Mouse (Mus musculus): ENCODE measurements around the gene Ampd1. TPM values are rescaled to one million over a fixed set of nuclear protein-coding genes. Genes with fewer than 3 reads are reported as not detected.

Ampd1 gene
- 100 to 1,000 TPM; 366 to 390 TPM for total RNA-seq (2021)
- long read RNA-seq, experiment 1, partial matches to known transcripts, result 12 of 120 reads
- long read RNA-seq, experiment 1, other reads (novel, unspliced or antisense), result 108 of 120 reads
- long read RNA-seq, experiment 2, partial matches to known transcripts, result 27 of 161 reads
- long read RNA-seq, experiment 2, other reads (novel, unspliced or antisense), result 134 of 161 reads

DNA sequence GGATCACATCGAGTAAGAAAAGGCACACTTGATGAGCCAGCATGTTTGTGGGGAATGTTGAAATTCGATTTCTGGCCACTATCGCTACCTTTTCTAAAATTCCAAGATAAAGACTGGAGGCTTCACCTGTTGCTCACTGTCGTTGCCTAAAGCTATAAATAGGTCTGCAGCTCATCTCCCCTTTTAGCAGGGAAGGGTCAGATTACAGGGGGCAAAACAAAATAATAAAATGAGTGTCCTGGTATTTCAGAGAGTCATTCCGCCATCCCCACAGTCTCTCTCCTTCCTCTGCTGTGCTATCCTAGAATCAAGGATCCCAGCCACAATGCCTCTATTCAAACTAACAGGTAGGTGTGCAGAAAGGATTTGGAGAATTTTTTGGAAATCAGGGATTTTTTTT, at the start of gene Ampd1:
Gene Ampd1, plus strand, starts transcription at position 244 of the 400 bp plus-strand sequence.
- DNase-seq (ENCODE audit: low spot score in 2 of 2), result no peak

DNA sequence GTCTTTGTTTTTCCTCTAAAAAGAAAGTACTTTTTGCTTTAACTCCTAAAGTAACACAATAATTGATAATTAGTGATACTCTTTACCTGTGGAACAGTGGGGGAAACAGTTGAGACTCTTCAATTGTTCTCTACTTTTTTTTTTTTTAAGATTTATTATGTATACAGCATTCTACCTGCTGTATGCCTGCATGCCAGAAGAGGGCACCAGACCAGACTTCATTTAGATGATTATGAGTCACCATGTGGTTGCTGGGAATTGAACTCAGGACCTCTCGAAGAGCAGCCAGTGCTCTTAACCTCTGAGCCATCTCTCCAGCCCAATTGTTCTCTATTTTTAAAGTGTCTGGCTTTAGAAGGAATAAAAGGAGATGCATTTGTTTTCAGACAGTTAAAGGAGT, 47.6 kb upstream of the Ampd1 start:
- no peak for DNase-seq (ENCODE audit: low spot score in 2 of 2)

DNA sequence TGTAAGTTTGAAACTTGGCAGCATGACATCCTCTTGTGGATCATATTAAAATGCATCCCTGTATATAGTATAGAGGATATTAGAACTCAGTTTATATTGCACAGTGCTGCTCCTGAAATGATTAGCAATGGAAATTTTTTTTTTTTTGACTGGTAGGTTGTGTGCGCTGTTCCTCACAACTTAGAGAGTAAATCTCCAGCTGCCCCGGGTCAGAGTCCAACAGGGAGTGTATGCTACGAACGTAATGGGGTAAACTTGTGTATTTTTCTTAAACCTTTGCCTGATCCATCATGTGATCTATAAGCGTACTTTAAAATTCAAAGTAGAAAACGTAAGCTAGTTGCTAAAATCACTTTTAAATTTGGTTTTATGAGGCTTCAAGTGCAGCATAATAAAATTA, 33.5 kb upstream of the Ampd1 start:
- DNase-seq (ENCODE audit: low spot score in 2 of 2), result no peak

DNA sequence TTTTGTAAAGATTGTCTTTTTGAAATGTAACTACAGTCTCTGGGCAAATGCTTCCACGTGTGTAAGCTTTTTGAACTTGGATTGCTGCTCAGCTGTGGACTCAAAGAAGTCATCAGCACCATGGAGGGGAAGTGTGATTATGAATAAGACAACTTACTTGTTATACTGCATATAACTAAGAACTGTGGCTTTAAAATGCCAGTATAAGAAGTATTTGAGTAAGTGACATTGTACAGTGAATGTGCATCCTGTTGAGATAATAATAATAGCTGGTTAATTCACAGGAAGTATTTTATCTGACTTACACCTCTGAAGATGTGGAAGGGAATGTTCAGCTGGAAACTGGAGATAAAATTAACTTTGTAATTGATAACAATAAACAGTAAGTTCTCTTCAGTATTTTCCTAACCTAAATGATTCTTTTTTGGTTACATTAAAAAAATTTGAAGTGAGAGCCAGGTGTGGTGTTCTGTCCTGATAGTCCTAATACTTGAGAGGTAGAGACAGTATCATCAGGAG, 32.9 kb upstream of the Ampd1 start:
- no peak for DNase-seq (ENCODE audit: low spot score in 2 of 2)

DNA sequence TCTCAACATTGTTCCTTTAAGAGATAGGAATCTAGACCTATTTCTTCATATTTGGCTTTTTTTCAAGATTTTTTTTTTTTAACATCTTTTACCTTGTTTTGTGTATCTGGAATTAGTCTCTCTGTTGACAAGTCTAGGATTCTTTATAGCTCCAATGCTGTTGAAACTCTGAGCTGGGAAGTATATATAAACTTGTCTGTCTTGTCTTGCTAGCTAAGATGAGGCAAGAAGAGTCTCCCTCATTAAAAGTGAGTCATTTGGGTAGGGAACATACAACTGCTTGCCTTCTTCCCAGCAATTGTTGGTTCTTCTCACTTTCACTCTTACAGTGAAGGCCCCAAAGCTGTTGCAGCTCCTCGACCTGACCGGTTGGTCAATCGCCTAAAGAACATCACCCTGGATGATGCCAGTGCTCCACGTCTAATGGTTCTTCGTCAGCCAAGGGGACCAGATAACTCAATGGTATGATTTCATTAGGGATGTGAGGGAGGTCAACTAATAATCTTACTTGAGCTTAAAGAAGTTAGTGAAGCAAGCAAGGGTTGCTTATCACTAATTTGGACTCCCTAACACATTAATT, 17.7 kb upstream of the Ampd1 start:
- DNase-seq (ENCODE audit: low spot score in 2 of 2), result no peak

DNA sequence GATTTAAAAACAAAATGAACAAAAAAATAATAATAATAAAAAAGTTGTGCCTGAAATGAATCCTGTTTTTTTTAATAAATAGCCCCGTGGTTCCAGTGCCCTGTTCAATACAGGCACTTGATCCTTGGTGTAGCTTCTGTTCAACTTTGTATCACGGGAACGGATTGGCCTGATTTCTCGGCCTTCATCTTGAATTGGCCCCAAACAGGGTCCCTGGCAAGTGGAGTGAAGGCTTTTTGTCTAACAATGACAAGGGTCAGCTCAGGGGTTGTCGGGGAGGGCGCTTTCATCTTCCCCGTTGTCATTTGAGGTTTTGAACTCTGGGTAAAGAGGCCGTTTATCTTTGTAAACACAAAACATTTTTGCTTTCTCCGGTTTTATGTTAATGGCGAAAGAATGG, 16.1 kb upstream of the Ampd1 start:
- DNase-seq (ENCODE audit: low spot score in 2 of 2), result peak in 1 of 2 experiments; percentile 18

DNA sequence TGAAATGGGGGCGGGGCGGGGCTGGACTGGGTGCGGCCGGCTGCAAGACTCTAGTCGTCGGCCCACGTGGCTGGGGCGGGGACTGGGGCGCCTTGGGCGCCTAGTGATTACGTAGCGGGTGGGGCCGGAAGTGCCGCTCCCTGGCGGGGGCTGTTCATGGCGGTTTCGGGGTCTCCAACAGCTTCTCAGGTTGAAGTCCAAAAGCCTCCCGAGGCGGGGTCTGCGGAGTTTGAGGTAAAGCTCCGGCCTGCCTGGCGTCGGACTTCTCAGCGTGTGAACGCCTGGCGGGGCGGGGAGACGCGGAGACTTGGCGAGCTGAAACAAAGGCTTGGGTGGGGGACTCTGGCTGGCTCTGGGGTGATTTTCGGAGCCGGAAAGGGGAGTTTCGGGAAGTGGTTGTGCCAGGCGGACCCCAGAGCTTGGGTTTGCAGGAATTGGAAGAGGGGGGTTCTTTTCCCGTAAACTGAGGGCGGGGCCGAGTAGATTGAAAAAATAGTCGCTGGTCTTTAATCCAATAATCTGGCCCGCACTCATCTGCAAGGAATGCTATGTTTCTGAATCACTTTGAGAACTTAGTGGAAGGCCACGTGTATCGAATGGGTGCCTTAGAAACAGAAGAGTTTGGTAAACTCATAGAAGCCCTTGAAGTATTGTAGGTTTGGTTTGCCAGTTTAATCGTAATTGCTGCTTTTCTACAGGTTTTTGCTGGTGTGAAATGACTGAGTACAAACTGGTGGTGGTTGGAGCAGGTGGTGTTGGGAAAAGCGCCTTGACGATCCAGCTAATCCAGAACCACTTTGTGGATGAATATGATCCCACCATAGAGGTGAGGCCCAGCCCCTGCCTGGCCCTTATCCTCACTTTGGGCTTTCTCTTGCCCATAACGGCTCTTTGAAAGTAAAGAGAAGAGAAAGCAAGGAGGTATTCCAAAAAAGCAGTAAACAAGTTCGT, 15.3 kb upstream of the Ampd1 start, which contains the start of gene Nras:
Gene Nras, plus strand, starts transcription at position 79 of the 951 bp plus-strand sequence.
- peak; percentile 95 to 97 for DNase-seq (ENCODE audit: low spot score in 2 of 2)

DNA sequence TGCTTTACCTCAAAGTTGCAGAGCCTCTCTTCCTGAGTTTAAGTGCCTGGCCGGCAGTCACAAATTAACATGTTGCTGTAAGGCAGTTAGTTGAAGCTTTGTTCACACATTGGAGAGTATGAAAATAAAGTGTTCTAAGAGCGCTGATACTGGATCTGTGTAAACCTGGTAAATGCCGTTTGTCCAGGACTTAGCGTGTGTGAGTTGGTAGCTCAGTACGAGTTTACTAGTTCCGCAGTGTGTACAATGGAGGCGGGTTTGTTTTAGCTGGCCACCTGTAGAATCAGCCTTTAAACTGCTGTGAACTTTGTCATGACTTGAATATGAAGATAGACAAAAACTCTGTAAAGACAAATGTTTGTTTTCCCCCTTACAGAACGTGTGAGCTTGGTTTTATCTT, 6.9 kb upstream of the Ampd1 start:
- DNase-seq (ENCODE audit: low spot score in 2 of 2), result no peak

DNA sequence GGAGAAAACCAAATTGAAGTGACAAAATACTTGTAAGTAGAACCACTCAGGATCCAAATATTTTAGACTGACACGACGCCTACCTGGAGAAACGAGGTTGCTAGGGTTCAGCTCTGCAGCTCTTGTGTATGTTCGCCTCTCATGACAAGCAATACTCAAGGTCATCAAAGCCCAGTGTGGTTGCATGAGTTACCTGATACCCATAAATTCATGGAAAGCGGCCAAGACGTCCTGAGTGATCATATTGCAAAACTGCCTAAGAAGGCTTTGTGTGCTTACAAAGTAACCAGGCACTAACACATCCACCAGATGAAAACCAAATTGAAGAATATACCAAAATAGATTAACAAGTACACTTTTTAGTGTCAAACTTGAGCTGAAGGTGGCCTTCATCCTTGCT, 4.8 kb upstream of the Ampd1 start:
- no peak for DNase-seq (ENCODE audit: low spot score in 2 of 2)

DNA sequence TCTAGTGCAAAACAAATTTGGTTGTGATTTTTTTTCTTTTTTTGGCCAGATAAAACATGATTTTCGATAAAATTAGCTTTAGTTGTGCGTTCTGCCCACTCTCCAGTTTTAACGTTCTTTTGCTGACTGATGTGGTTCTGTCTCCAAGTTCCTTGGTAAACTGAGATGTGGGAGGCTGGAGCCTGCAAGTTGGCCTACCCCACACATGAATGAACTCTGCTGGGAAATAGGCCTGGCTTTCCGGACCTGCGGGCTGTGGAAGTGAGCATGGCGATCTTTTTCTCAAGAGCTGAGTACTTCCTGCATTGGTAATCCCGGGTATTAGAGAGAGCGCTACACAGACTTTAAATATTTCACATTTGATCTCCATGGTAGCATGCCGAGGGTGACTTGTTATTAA, 2.1 kb downstream of the Ampd1 start:
- no peak for DNase-seq (ENCODE audit: low spot score in 2 of 2)

DNA sequence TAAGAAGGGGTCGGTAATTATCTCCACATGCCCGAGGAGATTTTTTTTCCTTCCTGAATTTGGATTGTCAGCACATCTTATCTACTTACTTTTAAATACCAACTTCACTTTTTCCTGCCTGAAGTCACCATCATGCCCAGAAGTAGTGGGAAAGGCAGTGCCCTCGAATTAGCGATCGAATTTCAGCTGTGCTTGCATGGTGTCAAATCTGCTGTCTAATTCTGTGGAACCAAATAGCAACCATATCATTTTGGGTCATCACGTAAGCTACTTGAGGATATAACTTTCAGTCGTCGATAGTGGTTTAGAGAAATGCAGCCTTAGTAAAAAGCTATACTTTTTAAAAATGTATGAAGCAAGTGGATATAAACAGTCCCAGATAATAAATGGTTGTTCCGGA, 2.7 kb downstream of the Ampd1 start:
- no peak for DNase-seq (ENCODE audit: low spot score in 2 of 2)

DNA sequence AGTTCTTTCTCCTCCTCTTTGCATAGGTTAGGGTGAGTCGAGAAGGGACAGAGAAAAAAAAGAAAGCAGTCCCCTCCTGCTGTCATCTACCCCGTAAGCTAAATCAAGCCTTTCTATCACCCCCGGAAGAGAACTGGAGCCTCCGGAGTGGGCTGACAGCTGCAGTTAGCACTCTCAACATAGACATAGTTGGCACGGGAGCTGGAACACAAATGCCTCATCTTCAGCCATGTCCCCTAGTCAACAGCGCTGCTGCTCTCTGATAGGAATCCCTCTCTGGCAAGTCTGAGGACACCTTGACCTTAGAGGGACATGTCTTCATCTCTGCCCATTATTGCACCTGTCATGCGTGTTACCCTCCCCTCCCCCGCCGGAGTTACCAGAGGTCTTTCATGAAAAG, 5.5 kb downstream of the Ampd1 start:
- no peak for DNase-seq (ENCODE audit: low spot score in 2 of 2)

DNA sequence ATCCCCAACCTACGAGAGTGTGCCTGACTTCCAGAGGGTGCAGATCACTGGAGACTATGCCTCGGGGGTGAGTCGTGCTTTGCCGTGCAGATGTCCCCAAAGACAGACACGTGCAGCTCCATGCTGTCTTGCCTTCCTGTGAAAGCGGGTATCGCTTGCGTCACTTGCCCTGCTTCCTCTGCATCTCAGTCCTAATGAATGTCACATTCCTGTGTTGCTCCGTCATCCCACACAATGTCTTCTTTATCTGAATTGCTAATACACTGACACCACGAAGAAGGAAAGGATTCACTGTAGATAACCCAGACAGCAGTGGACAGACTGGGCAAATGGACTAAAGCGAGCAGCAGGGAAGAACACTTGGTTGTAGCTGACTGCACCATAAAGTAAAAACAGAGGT, 7.2 kb downstream of the Ampd1 start:
- no peak for DNase-seq (ENCODE audit: low spot score in 2 of 2)

DNA sequence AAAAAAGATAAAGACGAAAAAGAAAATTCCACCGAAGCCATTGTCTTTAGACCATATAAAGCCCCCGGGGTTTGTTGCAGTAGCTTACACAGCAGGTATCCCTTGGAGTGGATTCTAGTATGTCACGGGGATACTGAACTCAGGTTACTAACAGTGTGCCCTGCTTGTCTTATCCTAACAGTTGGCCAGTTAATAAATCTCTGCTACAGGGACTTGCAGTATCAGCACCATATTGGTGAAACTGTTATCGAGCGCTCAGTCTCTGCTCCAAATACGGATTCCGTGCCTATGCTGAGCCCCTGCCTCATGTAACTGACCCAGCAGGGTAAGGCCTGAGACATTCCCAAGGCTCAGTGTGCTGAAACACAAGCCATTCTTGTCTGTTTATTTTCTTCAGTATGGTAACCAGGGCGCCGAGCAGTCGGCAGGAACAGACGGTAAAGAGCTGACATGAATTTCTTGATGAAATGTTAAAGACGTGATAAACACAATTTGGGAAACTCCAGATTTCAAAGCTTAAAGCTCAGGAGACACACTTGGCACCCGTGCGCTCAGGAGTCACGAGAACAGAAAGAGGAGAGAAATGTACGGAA, 8.1 kb downstream of the Ampd1 start:
- DNase-seq (ENCODE audit: low spot score in 2 of 2), result no peak

DNA sequence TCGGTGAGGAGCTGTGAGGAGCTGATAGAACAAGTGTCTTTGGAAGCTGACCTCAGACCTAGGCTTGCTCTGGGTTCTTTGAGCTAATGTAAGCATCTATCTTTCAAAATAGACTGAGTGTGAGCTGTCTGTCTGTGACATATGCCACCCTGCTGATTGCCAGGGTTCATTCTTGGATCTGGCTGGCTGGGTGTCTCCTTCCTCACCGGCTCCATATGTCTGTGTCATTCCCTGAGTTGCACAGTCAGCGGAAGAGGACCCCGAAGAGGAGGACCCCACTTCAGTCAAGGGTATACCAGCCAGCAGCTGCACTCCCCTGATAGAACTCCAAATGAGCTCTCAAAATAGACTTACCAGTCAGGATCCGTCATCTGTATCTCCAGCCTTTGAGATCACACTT, 8.9 kb downstream of the Ampd1 start:
- DNase-seq (ENCODE audit: low spot score in 2 of 2), result no peak

DNA sequence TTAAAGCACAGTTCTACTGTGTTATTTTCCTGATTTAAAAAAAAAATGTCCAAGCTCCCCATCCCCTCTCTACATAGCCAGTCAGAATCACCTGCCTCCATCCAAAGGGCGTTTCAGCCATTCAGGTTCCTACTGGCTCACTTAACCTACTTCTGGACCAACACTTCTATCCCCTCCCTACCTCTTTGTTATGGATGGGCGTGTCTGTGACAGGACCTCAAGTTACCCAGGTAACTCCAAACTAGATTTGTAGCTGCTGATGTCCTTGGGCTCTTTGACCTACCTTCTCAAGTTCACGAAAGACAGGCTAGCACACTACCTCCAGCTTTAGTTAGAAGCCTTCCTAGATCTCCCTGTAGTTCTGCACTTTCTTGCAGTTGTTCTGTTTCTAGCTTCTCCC, 12.2 kb downstream of the Ampd1 start:
- no peak for DNase-seq (ENCODE audit: low spot score in 2 of 2)

DNA sequence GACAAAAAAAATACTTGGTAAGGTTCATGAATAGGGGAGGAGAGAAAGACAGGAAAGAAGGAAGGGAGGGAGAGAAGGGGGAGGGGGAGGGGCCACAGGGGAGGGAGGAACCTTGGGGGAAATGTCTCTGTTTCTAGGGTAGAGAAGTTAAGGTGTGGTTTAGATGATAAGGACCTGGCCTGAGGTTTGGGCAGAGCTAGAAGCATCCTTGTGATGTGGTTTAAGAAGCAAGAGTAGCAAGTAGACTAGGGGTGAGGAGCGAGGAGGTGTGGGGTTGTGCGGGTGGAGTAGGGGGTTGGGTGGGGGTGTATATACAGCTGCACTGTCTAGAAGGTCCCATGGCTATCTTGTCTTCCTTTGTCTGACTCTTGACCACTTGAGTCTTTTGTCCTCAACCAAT, 17.9 kb downstream of the Ampd1 start:
- no peak for DNase-seq (ENCODE audit: low spot score in 2 of 2)

DNA sequence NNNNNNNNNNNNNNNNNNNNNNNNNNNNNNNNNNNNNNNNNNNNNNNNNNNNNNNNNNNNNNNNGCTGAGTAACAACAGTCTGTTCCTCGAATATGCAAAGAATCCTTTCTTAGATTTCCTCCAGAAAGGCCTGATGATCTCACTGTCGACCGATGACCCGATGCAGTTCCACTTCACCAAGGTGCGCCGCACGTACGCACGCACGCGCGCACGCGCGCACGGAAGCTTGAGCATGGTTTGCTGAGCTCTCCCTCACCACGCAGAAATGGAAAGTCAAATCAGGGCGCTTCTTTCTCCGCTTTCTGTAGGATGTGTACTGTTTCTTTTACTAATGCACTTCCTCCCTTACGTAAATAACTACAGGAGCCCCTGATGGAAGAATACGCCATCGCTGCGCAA, 24.8 kb downstream of the Ampd1 start:
- DNase-seq (ENCODE audit: low spot score in 2 of 2), result no peak

DNA sequence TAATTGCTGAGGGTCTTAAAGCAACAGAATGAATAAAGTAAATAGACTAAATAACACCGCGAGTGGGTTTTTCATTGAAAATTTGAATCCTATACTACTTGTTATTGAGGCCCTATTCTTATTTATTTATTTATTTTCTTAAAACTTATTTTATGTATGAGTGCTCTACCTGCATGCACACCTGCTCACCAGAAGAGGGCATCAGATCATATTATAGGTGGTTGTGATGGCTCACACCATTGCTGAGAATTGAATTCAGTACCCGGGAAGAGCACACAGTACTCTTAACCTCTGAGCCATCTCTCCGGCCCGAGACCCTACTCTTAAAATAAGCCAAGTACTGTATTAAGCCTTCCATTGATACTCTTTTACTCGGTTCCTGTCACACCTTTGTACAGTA, 25.9 kb downstream of the Ampd1 start:
- DNase-seq (ENCODE audit: low spot score in 2 of 2), result no peak

DNA sequence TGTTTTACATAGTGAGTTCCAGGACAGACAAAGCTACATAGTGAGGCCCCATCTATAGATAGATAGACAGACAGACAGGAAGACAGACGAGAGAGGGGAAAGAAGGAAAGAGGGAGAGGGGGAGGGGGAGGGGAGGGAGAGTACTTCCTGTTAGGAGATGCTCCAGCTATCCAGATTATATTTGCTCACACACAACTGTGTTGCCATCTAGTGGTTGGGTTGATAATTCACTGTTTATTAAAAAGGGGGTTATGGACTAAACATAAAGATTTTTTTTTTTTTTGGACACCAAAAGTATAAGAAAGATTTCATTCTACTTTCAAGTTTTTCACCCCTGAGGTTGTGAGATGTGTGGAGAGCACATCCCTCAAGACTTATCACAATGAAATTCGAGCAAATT, 26.9 kb downstream of the Ampd1 start:
- DNase-seq (ENCODE audit: low spot score in 2 of 2), result no peak

DNA sequence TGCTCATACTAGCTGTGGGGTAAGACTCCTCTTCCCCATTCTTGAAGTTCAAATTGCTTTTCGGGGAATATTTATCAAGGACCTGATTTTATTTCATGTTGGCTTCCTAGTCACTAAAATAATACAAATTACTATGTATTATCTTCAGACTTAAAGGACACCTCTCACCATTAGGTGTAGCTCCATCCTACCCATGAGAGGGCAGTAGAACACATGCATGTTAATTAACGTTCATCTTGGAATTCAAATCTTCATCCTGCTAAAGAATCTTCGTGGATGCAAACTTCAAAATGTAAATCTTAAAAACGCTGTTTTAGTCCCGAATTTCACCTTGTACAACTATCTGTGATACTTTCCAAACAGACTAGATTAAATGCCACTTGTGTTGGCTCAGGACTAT, 27.4 kb downstream of the Ampd1 start:
- no peak for DNase-seq (ENCODE audit: low spot score in 2 of 2)

DNA sequence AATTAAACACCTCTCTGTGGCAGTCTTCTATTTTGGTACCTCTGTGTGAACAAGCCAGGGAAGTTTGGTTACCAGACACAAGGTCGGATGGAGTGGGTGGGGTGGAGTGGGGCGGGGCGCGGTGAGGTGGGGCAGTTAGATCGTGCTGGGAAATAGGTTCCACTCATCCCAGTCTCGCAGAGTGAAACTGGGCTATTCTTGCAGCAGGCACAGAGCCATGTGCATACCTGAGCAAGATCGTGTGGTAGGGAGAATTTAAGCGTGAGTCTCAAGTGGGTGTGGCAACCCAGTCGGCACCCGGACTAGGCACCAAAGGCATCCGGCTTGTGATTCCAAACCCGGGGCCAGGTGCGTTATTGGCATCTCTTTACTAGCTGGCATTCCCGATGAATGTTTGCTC, 28.1 kb downstream of the Ampd1 start:
- peak in 1 of 2 experiments; percentile 18 for DNase-seq (ENCODE audit: low spot score in 2 of 2)
